Mouse (Mus musculus): ENCODE measurements around the gene Pnkp. TPM values are rescaled to one million over a fixed set of nuclear protein-coding genes. Genes with fewer than 3 reads are reported as not detected.
A peak's percentile ranks its signal among the peaks of the same experiment; 100 is the strongest.

The Pnkp gene
- polyA plus RNA-seq (2015; fragmentation: Nextera tagmentation; extraction: Ambion mirVana): 26.6 and 30.6 TPM in 2 replicates

DNA sequence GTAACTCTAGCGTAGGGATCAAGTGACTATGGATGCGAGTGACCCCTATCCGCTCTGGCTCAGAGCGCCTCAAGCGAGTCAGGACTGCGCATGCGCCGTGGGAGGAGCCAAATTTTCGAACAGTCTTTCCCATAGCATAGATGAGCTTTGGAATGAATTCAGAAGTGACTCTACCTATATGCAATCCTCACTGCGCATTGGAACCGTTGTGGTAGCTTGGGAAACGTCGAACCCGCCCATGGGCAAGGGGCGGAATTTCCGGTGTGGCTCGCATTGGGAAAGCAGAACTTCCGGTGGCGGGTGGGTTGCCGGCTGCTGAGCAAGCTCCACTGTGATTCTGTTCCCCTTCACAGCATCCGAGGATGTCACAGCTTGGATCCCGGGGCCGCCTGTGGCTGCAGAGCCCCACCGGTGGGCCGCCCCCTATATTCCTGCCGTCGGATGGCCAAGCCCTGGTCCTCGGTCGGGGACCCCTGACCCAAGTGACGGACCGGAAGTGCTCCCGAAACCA lies at the start of gene Pnkp:
Gene Pnkp (plus strand): TSS at position 98 of the 511 bp plus-strand sequence.
- Histone ChIP-seq H3K9me3 (ENCODE audit: control insufficient read depth, low read length) (no peaks in the 10 kb centered on the region), H3K9ac (ENCODE audit: low read depth, low read length) (peak within 1 kb of the TSS; percentile 94), H3K27ac (ENCODE audit: low read length) (peak within 1 kb of the TSS; percentile 94), H3K4me1 (ENCODE audit: control insufficient read depth, insufficient read depth, low read length) (peaks cover 40% of the 10 kb centered on the region), H3K4me3 (ENCODE audit: low read length) (peak within 1 kb of the TSS; percentile 90), H3K4me2 (ENCODE audit: low read depth, low read length) (peak within 1 kb of the TSS; percentile 72), H3K27me3 (replicated peaks; ENCODE audit: control insufficient read depth, insufficient read depth, low read length) (no peaks in the 10 kb centered on the region), H3K36me3 (ENCODE audit: control insufficient read depth, insufficient read depth, low read length) (no peaks in the 10 kb centered on the region; the same call in 1 of the 2 replicates)
- under 1% methylated on average over 32 of the region's 32 CpGs for WGBS
- ATAC-seq: peak; percentile 29

DNA sequence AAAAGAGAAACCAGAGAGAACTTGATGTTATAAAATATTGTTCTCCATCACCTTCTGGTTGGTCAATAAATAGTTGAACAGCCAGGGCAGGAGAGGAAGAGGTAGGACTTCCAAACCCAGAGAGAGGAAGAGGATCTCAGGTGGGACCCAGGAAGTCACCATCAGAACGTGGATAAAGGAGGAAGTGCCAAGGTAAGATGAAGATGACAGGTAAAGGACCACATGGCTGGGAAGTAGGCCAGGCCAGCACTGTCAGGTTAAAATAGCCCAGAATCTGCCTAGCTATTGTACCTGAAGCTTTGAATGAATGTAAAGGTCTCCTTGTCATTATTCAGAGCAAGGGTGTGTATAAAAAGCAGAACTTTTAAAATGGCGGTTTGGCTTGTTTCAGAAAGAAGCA lies 48.0 kb upstream of the Pnkp start:
- WGBS: 87% methylated on average over 2 of the region's 2 CpGs
- Histone ChIP-seq H3K9me3 (ENCODE audit: control insufficient read depth, low read length) (no peaks in the 10 kb centered on the region), H3K4me1 (ENCODE audit: control insufficient read depth, insufficient read depth, low read length) (no peaks in the 10 kb centered on the region), H3K9ac (ENCODE audit: low read depth, low read length) (no peak overlapping the region), H3K27ac (ENCODE audit: low read length) (no peak overlapping the region), H3K36me3 (ENCODE audit: control insufficient read depth, insufficient read depth, low read length) (peaks cover 17% of the 10 kb centered on the region; the same call in 1 of the 2 replicates), H3K4me2 (ENCODE audit: low read depth, low read length) (no peak overlapping the region), H3K27me3 (replicated peaks; ENCODE audit: control insufficient read depth, insufficient read depth, low read length) (no peaks in the 10 kb centered on the region), H3K4me3 (ENCODE audit: low read length) (no peak overlapping the region)
- ATAC-seq: no peak

DNA sequence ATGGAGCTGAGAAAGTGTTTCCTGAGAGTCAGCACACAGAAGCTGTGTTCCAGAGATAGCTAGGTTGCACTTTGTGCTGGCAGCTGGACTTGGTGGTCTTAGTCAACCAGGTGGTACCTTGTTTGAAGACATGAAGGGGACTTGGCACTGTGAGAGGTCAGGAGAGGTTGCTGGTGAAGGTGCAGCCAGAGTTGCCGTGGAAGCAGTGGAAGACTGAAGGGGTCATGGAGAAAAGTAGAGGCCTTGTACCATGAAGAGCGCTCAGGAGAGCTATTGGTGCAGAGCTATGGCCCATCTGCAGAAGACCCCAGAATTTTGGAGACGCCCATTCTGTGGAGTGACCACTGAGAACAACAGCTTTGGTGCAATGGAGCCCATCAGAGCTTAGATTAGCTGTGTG lies 47.5 kb upstream of the Pnkp start:
- H3K4me1 ChIP-seq (ENCODE audit: control insufficient read depth, insufficient read depth, low read length): no peaks in the 10 kb centered on the region
- H3K36me3 ChIP-seq (ENCODE audit: control insufficient read depth, insufficient read depth, low read length): peaks cover 17% of the 10 kb centered on the region; the same call in 1 of the 2 replicates
- 97% methylated on average over 3 of the region's 3 CpGs for WGBS
- H3K4me3 ChIP-seq (ENCODE audit: low read length): no peak overlapping the region
- H3K9me3 ChIP-seq (ENCODE audit: control insufficient read depth, low read length): no peaks in the 10 kb centered on the region
- no peak for ATAC-seq
- H3K4me2 ChIP-seq (ENCODE audit: low read depth, low read length): no peak overlapping the region
- H3K9ac ChIP-seq (ENCODE audit: low read depth, low read length): no peak overlapping the region
- H3K27ac ChIP-seq (ENCODE audit: low read length): no peak overlapping the region
- no peaks in the 10 kb centered on the region for H3K27me3 ChIP-seq (replicated peaks; ENCODE audit: control insufficient read depth, insufficient read depth, low read length)

DNA sequence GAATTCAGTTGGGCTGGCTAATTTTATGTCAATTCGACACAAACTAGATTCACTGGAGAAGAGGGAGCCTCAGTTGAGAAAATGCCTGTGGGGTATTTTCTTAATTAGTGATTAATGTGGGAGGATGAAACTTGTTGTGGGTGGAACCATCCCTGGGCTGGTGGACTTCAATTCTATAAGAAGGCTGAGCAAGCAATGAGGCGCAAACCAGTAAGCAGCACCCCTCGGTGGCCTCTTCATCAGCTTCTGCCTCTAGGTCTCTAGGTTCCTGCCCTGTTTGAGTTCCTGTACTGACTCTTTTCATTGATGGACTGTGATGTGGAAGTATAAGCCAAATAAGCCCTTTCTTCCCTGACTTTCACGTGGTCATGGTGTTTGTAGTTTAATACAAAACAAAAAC lies 46.6 kb upstream of the Pnkp start:
- H3K27ac ChIP-seq (ENCODE audit: low read length): no peak overlapping the region
- 83% methylated on average over 4 of the region's 4 CpGs for WGBS
- H3K4me1 ChIP-seq (ENCODE audit: control insufficient read depth, insufficient read depth, low read length): peaks cover 6% of the 10 kb centered on the region
- H3K27me3 ChIP-seq (replicated peaks; ENCODE audit: control insufficient read depth, insufficient read depth, low read length): no peaks in the 10 kb centered on the region
- H3K36me3 ChIP-seq (ENCODE audit: control insufficient read depth, insufficient read depth, low read length): peaks cover 17% of the 10 kb centered on the region; the same call in 1 of the 2 replicates
- no peak overlapping the region for H3K4me3 ChIP-seq (ENCODE audit: low read length)
- no peak overlapping the region for H3K4me2 ChIP-seq (ENCODE audit: low read depth, low read length)
- ATAC-seq: no peak
- H3K9ac ChIP-seq (ENCODE audit: low read depth, low read length): no peak overlapping the region
- no peaks in the 10 kb centered on the region for H3K9me3 ChIP-seq (ENCODE audit: control insufficient read depth, low read length)

DNA sequence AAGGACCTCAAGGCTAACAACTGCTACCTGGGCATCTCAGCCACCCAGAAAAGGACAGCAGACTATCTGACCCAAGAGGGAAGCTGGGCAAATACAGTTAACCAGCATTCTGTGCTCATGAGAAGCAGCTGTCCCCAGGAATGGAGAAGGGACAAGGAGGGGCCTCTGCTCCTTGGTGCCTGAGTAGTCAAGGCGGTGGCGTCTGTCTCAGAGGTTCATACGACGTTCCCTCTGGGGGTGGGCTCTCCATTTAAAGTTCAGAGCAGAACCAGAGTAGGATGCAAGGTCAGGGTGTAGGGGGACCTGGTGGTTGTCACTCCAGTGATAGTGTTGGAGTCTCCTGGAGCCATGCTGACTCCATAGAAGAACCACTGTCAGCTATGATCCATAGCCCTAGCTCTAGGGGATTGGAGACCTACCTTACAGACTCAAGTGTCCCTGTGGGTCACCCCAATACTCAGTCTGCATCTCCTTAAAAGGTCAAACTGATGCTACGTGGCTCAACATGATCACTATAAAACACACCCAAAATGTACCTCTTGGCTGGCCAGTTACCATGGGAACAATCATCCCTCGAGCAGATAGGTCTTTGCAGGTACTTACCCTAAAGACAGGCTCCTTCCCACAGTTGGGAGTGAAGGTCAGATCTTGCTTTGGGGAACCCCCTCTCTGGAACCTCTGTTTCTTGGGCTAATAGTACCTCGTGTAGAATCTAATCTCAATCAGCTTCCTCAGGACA lies 46.0 kb upstream of the Pnkp start:
- no peaks in the 10 kb centered on the region for H3K27me3 ChIP-seq (replicated peaks; ENCODE audit: control insufficient read depth, insufficient read depth, low read length)
- ATAC-seq: no peak
- no peak overlapping the region for H3K4me3 ChIP-seq (ENCODE audit: low read length)
- H3K4me1 ChIP-seq (ENCODE audit: control insufficient read depth, insufficient read depth, low read length): peaks cover 6% of the 10 kb centered on the region
- H3K36me3 ChIP-seq (ENCODE audit: control insufficient read depth, insufficient read depth, low read length): peaks cover 17% of the 10 kb centered on the region; the same call in 1 of the 2 replicates
- no peak overlapping the region for H3K27ac ChIP-seq (ENCODE audit: low read length)
- H3K4me2 ChIP-seq (ENCODE audit: low read depth, low read length): no peak overlapping the region
- no peak overlapping the region for H3K9ac ChIP-seq (ENCODE audit: low read depth, low read length)
- WGBS: 87% methylated on average over 7 of the region's 7 CpGs
- no peaks in the 10 kb centered on the region for H3K9me3 ChIP-seq (ENCODE audit: control insufficient read depth, low read length)

DNA sequence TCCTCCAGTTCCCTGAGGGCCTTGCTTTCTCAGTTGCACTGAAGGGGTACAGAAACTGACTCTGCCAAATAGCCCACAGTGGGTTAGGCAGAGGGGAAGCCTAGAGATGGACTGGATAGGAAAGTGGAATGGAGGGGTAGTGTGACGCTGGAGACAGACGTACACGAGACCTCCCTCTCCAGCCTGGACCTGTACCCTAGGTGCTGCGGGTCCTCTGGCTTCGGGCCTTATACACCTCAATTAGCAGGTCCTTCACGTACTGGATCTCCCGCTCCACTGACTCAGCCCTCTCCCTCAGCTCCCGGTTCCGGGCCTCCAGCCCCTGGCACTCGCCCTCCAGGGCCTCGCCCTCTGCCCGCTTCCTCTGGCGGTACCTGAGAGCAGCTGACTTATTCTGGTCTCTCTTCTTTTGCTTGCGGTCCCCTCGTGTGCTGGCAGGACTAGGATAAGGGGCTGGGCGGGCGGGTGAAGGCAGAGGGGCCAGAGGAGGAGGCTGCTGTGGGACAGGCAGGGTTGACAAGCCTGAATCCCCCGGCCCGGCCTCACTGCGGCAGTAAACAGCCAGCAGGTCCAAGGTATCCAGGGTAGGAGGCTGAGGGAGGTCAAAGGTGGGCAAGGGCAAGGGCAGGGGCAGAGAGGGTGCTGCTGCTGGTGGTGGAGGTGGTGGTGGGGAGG lies 44.2 kb upstream of the Pnkp start:
- Histone ChIP-seq H3K4me2 (ENCODE audit: low read depth, low read length) (no peak overlapping the region), H3K27me3 (replicated peaks; ENCODE audit: control insufficient read depth, insufficient read depth, low read length) (no peaks in the 10 kb centered on the region), H3K9ac (ENCODE audit: low read depth, low read length) (no peak overlapping the region; the same call in 1 of the 2 replicates), H3K36me3 (ENCODE audit: control insufficient read depth, insufficient read depth, low read length) (peaks cover 17% of the 10 kb centered on the region; the same call in 1 of the 2 replicates), H3K4me1 (ENCODE audit: control insufficient read depth, insufficient read depth, low read length) (peaks cover 10% of the 10 kb centered on the region), H3K9me3 (ENCODE audit: control insufficient read depth, low read length) (no peaks in the 10 kb centered on the region), H3K27ac (ENCODE audit: low read length) (no peak overlapping the region), H3K4me3 (ENCODE audit: low read length) (no peak overlapping the region)
- ATAC-seq: no peak
- 93% methylated on average over 20 of the region's 20 CpGs for WGBS

DNA sequence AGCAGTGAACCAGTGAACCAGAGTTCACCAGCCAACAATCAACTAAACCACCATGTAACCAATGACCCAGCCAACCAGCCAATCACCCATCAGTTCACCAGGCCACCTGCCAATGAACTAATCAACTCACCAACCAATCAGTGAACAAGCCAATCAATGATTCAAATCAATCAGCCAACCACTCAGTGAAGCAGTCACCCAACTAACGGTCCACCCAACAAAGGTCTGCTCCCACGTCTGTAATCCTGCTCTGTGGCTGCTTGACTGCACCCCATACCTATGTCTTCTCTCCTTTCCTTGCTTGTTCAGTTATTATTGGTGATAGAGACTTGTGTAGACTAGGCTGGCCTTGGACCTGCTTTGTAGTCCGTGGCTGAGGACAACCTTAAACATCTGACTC lies 43.0 kb upstream of the Pnkp start:
- H3K9me3 ChIP-seq (ENCODE audit: control insufficient read depth, low read length): no peaks in the 10 kb centered on the region
- peaks cover 21% of the 10 kb centered on the region for H3K4me1 ChIP-seq (ENCODE audit: control insufficient read depth, insufficient read depth, low read length)
- no peak for ATAC-seq
- 91% methylated on average over 3 of the region's 3 CpGs for WGBS
- H3K27me3 ChIP-seq (replicated peaks; ENCODE audit: control insufficient read depth, insufficient read depth, low read length): no peaks in the 10 kb centered on the region
- H3K4me3 ChIP-seq (ENCODE audit: low read length): no peak overlapping the region
- H3K9ac ChIP-seq (ENCODE audit: low read depth, low read length): no peak overlapping the region
- peaks cover 17% of the 10 kb centered on the region; the same call in 1 of the 2 replicates for H3K36me3 ChIP-seq (ENCODE audit: control insufficient read depth, insufficient read depth, low read length)
- H3K27ac ChIP-seq (ENCODE audit: low read length): no peak overlapping the region
- no peak overlapping the region for H3K4me2 ChIP-seq (ENCODE audit: low read depth, low read length)

DNA sequence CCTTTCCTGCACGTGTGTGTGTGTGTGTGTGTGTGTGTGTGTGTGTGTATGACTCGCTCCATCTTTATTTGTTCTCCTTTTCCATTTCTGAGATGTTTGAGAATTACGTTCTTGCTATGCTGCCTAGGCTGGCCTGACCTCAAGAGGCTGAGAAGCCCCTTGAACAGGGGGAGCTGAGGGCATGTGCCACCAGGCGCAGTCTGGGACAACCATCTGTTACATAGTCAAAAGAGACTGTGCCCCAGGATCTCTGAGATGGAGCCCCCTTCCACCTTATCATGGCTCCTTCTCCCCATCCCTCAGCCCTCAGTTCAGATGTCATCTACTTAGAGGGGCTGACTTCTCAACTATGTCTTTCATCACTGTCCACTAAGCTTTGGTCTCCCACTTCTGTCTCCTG lies 42.5 kb upstream of the Pnkp start:
- Histone ChIP-seq H3K27ac (ENCODE audit: low read length) (no peak overlapping the region), H3K4me3 (ENCODE audit: low read length) (no peak overlapping the region), H3K4me1 (ENCODE audit: control insufficient read depth, insufficient read depth, low read length) (peaks cover 26% of the 10 kb centered on the region), H3K4me2 (ENCODE audit: low read depth, low read length) (no peak overlapping the region), H3K9ac (ENCODE audit: low read depth, low read length) (no peak overlapping the region), H3K27me3 (replicated peaks; ENCODE audit: control insufficient read depth, insufficient read depth, low read length) (no peaks in the 10 kb centered on the region), H3K9me3 (ENCODE audit: control insufficient read depth, low read length) (no peaks in the 10 kb centered on the region), H3K36me3 (ENCODE audit: control insufficient read depth, insufficient read depth, low read length) (peaks cover 17% of the 10 kb centered on the region; the same call in 1 of the 2 replicates)
- 86% methylated on average over 4 of the region's 4 CpGs for WGBS
- no peak for ATAC-seq

DNA sequence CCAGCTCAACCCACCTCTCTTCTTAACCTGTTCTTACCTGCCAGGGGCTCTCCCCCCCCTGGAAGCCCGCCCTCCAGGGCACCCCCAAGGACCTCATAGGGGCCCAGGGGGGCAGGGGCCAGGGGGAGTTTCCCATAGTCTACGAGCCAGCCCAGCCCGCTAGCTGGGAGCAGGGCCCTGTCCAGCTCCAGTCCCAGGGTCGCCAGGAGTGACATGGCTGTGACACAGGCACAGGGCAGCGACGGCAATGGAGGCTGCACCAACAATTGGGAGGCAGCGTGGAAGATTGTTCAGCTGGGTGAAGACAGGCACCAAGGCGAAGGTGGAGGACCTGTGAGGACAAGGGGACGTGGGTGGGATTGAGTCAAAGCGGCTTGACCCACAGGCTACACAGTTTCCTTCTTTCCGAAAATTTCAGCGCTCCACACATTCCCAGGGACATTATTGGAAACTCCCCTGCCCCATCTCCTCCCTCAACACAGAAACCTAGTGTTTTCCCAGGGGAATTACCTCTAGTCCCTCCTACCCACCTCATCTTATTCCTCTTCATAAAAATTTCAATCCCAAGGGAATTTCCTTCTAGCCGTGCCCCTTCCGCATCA lies 41.9 kb upstream of the Pnkp start:
- Histone ChIP-seq H3K4me2 (ENCODE audit: low read depth, low read length) (peak overlapping the region; percentile 53), H3K36me3 (ENCODE audit: control insufficient read depth, insufficient read depth, low read length) (peaks cover 17% of the 10 kb centered on the region; the same call in 1 of the 2 replicates), H3K9ac (ENCODE audit: low read depth, low read length) (peak overlapping the region; percentile 95), H3K4me3 (ENCODE audit: low read length) (peak overlapping the region; percentile 82), H3K4me1 (ENCODE audit: control insufficient read depth, insufficient read depth, low read length) (peaks cover 32% of the 10 kb centered on the region), H3K27ac (ENCODE audit: low read length) (0 out of 2 replicates have a peak overlapping the region, but pooled peaks have one; percentile 98), H3K27me3 (replicated peaks; ENCODE audit: control insufficient read depth, insufficient read depth, low read length) (no peaks in the 10 kb centered on the region), H3K9me3 (ENCODE audit: control insufficient read depth, low read length) (no peaks in the 10 kb centered on the region)
- ATAC-seq: peak; percentile 0; the same call in 1 of the 2 replicates
- 32% methylated on average over 14 of the region's 14 CpGs for WGBS
